Mouse (Mus musculus) hindbrain, postnatal 0 days (tissue): Measurements from ENCODE around the gene Lamc2. TPM values are rescaled to one million over a fixed set of nuclear protein-coding genes. Genes with fewer than 3 reads are reported as not detected.

Experiments
- ATAC-seq: fragments of 200-750 bp; cut with Nextera tagmentation; 2 replicates; pipeline ENCODE4 v1.8.0; 2017; ENCODE audit warnings: mild to moderate bottlenecking, moderate TSS enrichment, moderate library complexity
- DNase-seq: peaks from one replicate; pipeline ENCODE4 v3.0.0-alpha.2; 2015; ENCODE audit warnings: low spot score
- H3K27ac ChIP-seq: fragments of 300-500 bp; sonication (generic); 2 replicates; pipeline ENCODE4 v1.5.1; 2014; ENCODE audit warnings: mild to moderate bottlenecking
- H3K27me3 ChIP-seq: fragments of 300-500 bp; sonication (generic); 2 replicates; pipeline ENCODE4 v1.6.1; 2014; ENCODE audit warnings: low read length, mixed read lengths; ENCODE audit not compliant: insufficient read depth
- H3K36me3 ChIP-seq: fragments of 300-500 bp; sonication (generic); 2 replicates; pipeline ENCODE4 v1.6.1; 2014; ENCODE audit warnings: low read length, mixed read lengths; ENCODE audit not compliant: insufficient read depth
- H3K4me1 ChIP-seq: fragments of 300-500 bp; sonication (generic); 2 replicates; pipeline ENCODE4 v1.6.1; 2014; ENCODE audit warnings: antibody characterized with exemption, low read length, mixed read lengths; ENCODE audit not compliant: insufficient read depth
- H3K4me2 ChIP-seq: fragments of 300-500 bp; sonication (generic); 2 replicates; pipeline ENCODE4 v1.6.1; 2014; ENCODE audit warnings: low read depth, mild to moderate bottlenecking, low read length, moderate library complexity, mixed read lengths
- H3K4me3 ChIP-seq: fragments of 300-500 bp; sonication (generic); 2 replicates; pipeline ENCODE4 v1.5.1; 2014; ENCODE audit warnings: low read length
- H3K9ac ChIP-seq: fragments of 300-500 bp; sonication (generic); replicated peaks from 2 replicates; pipeline ENCODE4 v1.6.1; 2014; ENCODE audit warnings: mild to moderate bottlenecking, low read length, moderate library complexity, mixed read lengths
- H3K9me3 ChIP-seq: fragments of 300-500 bp; sonication (generic); 2 replicates; pipeline ENCODE4 v1.6.1; 2016; ENCODE audit warnings: low read length, mixed read lengths
- CTCF ChIP-seq: IDR thresholded peaks from 2 replicates; pipeline ENCODE4 v1.5.1; 2016; ENCODE audit warnings: antibody characterized with exemption, control low read depth, low read depth
- WGBS: fragments of 180-500 bp; shearing (Covaris S2); extraction: QIAGEN DNeasy Blood & Tissue Kit; methylation state at CpG from one replicate; pipeline ENCODE4 v1.1.7; 2014; 5-methylcytosine and 5-hydroxymethylcytosine counted together
- polyA plus RNA-seq: library from polyadenylated mRNA; unstranded; fragments of >200 nt; fragmentation: Nextera tagmentation; extraction: Ambion mirVana; gene quantifications from 2 replicates; pipeline ENCODE4 v1.2.1, GENCODE M21; 2015
- total RNA-seq: library from RNA; depleted of rRNA; stranded (reverse); fragments of >200 nt; gene quantifications from 2 replicates; pipeline ENCODE4 v1.2.3, GENCODE M21; 2014

The Lamc2 gene
- total and polyA plus RNA-seq, 2 experiments from 2014 or later, result 4.4 to 5.8 TPM

DNA sequence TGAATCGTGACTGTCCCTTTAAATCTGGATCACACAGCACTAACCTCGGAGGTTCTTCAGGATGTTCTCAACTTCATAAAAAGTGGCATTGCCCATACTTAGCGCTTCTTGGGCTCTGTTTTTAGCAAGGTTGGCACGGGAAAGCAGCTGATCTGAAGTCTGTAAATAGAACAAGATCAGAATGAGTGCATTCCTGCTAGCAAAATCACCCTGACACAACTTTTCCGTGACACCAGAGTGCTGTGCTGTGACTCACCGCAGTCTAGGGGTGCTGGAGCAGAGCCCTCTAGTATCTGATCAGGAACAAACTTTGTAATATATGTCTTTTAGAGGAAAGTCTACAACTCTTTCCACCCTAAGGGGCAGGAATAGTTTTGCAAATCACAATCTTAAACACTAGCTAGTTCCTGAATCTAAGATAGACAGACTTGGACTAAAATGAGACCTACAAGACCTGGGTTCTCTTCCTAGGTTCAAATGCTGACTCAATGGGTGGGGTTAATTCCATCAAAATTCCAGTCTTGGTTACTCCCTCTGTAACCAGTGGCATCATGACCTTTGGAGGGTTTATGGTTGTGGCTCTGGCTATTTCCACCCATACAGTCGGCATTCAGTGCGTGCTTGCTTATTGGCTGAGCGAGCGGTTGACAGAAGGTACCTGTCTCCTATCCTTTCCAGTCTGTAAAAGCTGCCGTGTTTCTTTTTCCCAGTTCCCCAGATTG lies 56.1 kb downstream of the Lamc2 start:
- H3K27me3 ChIP-seq, result no peaks in the 10 kb centered on the region
- H3K4me3 ChIP-seq, result no peak overlapping the region
- no peak for TF ChIP-seq CTCF
- no peak overlapping the region for H3K4me2 ChIP-seq
- DNase-seq, result no peak
- no peak overlapping the region for H3K9ac ChIP-seq
- no peak for ATAC-seq
- no peaks in the 10 kb centered on the region for H3K4me1 ChIP-seq
- H3K36me3 ChIP-seq, result no peaks in the 10 kb centered on the region
- WGBS, result 87% methylated on average over 11 of the region's 11 CpGs
- no peak overlapping the region for H3K27ac ChIP-seq
- no peaks in the 10 kb centered on the region for H3K9me3 ChIP-seq

DNA sequence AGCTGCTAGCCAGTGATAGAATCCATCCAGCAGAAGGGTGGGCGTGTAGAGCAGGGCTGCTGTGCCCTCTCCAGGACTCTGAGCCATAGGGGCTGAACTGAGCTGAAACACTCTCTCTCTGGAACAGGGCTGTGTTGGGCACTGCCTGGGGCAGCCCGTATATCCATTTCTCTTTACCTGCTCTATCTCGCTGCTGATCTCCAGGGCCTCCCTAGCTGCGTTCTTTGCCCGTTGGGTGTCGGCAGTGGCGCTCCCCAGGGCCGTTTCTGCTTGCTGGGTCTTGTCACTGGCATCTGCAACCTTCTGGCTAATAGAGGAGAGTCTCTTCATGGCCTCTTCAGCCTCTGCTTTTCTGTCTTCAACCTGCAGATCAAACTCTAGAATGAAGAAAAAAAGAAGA lies 57.5 kb downstream of the Lamc2 start:
- no peaks in the 10 kb centered on the region for H3K4me1 ChIP-seq
- ATAC-seq, result no peak
- H3K27me3 ChIP-seq, result no peaks in the 10 kb centered on the region
- no peak overlapping the region for H3K4me2 ChIP-seq
- no peak overlapping the region for H3K27ac ChIP-seq
- no peak for TF ChIP-seq CTCF
- H3K36me3 ChIP-seq, result no peaks in the 10 kb centered on the region
- no peak overlapping the region for H3K4me3 ChIP-seq
- no peak overlapping the region for H3K9ac ChIP-seq
- 82% methylated on average over 8 of the region's 8 CpGs for WGBS
- H3K9me3 ChIP-seq, result no peaks in the 10 kb centered on the region
- no peak for DNase-seq

DNA sequence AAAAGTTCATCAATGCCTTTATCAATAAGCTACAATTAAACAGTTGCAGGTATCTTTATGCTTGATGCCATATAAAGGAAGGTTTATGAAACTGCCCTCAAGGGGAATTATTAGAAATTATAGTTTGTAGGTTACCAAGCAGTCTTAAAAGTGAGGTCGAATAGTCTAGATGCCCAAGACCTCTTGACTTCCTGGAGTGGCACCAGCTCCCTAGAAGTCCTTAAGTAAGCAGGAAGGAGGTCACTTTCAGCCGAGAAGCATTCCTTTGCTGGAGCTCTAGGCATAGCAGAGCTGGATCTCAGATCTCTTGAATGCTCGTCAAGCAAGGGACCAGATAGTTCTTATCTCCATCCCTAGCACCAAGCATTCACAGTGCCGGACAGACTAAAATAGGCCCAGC lies 58.6 kb downstream of the Lamc2 start:
- no peak for TF ChIP-seq CTCF
- no peak for ATAC-seq
- WGBS, result 87% methylated on average over 4 of the region's 4 CpGs

DNA sequence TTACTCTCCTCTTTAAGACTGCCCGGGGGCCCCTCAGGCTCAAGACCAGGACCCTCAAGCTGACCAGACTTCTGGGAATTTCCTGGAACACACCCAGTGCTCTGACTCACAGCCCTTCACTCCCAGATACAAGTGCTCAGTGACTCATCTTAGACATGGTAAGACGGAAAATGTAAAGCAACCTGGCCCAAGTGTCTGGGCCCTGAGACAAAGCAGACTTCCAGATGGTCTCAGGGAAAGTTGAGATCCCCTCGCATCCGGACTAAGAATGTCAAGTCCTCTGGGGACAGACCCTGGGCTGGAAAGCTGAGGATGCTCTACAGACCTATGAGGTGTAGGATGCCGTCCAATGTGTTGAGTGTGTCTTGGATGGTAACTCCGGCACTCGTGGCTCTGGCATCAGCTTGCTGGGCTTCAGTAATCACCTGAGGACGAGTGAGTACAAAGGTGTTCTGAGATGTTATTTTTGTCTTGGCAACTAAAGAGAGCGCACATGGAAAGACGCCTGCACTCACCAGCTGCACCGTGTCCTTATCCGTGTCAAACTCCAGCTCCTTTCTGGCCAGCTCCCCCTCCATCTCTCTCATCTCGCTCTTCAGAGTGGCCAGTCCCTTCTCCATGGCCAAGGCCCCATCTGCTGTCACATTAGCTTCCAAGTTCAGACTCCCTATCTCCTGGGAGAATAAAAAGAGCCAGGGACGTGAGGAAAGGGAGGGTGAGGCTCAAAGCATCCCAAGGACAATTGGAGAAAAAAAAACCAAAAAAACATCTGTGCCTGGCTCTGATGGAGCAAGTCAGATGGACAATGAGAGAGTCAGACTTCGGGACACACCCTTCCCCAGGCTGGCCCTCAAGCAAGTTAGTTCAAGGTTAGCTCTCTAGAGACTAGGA lies 59.5 kb downstream of the Lamc2 start:
- no peak for DNase-seq
- 80% methylated on average over 15 of the region's 15 CpGs for WGBS
- no peak for TF ChIP-seq CTCF

More for the DNA sequence above, 58.6 kb downstream of the Lamc2 start:
- no peak overlapping the region for H3K9ac ChIP-seq
- no peak for DNase-seq
- H3K4me3 ChIP-seq, result no peak overlapping the region
- no peak overlapping the region for H3K4me2 ChIP-seq
- H3K4me1 ChIP-seq, result no peaks in the 10 kb centered on the region
- no peaks in the 10 kb centered on the region for H3K36me3 ChIP-seq
- H3K27me3 ChIP-seq, result no peaks in the 10 kb centered on the region
- no peak overlapping the region for H3K27ac ChIP-seq
- no peaks in the 10 kb centered on the region for H3K9me3 ChIP-seq

DNA sequence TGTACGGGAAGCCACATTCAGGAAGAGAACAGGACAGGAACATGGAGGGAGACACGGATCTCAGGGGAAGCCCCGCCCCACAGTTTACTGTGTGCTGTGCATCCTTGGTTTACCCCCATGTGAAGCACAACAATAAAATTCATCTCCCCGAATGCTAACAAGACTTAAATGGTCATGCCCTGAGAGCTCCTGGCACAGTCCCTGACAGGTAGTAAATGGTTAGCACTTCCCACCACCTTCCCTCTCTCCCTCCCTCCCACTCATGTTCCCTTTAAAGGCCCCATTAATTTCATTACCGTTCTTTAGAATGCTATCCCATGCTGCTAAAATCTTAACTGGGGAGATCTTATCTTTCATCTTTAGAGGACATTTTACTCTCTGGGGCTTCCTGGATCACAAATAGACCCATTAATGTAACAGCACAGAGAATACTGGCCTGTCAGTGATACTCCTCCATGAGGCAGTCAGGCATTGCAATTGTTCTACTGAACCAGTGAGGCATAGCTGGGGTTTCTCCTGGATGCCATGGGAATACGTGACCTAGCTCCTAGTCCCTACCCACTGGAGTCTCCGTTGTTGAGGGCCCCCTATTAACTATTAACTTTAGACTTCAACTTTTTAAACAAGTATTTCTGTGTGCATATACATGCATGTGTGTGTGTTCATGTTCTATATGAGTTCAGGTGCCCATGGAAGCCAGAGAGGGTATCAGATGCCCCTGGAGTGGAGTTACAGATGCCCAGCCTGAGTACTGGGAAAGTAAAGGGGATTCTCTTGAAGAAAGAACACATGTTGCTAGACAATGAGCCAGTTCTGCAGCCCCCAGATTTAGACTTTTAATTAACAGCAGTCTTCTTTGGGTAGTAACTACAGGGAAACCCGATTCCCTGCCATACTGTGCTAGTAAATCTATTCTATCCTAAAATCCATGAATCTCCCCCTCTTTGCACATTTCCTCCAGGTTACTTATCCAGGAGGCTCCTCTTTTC lies 60.7 kb downstream of the Lamc2 start:
- DNase-seq (no peak), ATAC-seq (no peak)
- no peak overlapping the region for H3K4me2 ChIP-seq
- no peak overlapping the region for H3K27ac ChIP-seq
- H3K27me3 ChIP-seq, result no peaks in the 10 kb centered on the region
- H3K9me3 ChIP-seq, result no peaks in the 10 kb centered on the region
- no peaks in the 10 kb centered on the region for H3K4me1 ChIP-seq
- H3K9ac ChIP-seq, result no peak overlapping the region
- H3K36me3 ChIP-seq, result no peaks in the 10 kb centered on the region
- H3K4me3 ChIP-seq, result no peak overlapping the region
- WGBS, result 72% methylated on average over 8 of the region's 8 CpGs
- TF ChIP-seq CTCF, result no peak

More for the DNA sequence above, 59.5 kb downstream of the Lamc2 start:
- Histone ChIP-seq H3K9ac (no peak overlapping the region), H3K9me3 (no peaks in the 10 kb centered on the region), H3K4me1 (no peaks in the 10 kb centered on the region), H3K27me3 (no peaks in the 10 kb centered on the region), H3K4me2 (no peak overlapping the region), H3K27ac (no peak overlapping the region), H3K36me3 (no peaks in the 10 kb centered on the region), H3K4me3 (no peak overlapping the region)
- ATAC-seq, result no peak

DNA sequence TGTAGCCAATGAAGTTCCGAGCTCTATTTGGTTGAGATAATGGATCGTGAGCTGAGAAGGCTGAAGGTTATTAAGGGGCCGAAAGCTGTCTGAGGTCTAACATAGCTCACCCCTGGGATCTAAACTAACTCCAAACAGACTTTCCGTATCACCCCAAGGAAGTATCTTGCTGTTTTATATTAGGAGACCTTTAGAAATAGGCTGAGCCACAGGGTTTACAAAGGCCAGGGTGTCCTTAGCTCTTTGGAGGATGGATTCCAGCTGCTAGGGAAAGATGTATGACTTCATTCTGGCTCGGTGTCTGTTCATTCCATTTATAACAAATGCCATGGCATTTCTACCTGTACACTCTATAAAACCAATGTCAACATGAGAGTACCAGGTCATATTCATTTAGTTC lies 61.7 kb downstream of the Lamc2 start:
- Histone ChIP-seq H3K27ac (no peak overlapping the region), H3K4me1 (no peaks in the 10 kb centered on the region), H3K9ac (no peak overlapping the region), H3K4me3 (no peak overlapping the region), H3K4me2 (no peak overlapping the region), H3K36me3 (no peaks in the 10 kb centered on the region), H3K9me3 (no peaks in the 10 kb centered on the region), H3K27me3 (no peaks in the 10 kb centered on the region)
- 89% methylated on average over 5 of the region's 5 CpGs for WGBS
- no peak for DNase-seq
- no peak for ATAC-seq
- no peak for TF ChIP-seq CTCF
